Mouse (Mus musculus) Patski (cell line): ENCODE results near the gene Cyp2e1. TPM values are rescaled to one million over a fixed set of nuclear protein-coding genes. Genes with fewer than 3 reads are reported as not detected.

Source experiments
- ATAC-seq: fragments of 100-300 bp; one replicate; pipeline ENCODE4 v1.8.0; 2021
- CTCF ChIA-PET: fragments of 350-600 bp; sonication (Branson Sonifier 250); formaldehyde crosslinking; loops from one replicate; lab custom pipeline; 2022; ENCODE audit warnings: inconsistent platforms; lab: Charles Lee
- POLR2A ChIA-PET: fragments of 350-600 bp; sonication (Branson Sonifier 250); formaldehyde crosslinking; loops from one replicate; lab custom pipeline; 2022; ENCODE audit warnings: antibody characterized with exemption, inconsistent platforms; lab: Charles Lee
- DNase-seq: peaks from one replicate; pipeline ENCODE4 v3.0.0-alpha.2; 2011; ENCODE audit warnings: low read depth, low spot score
- H3K27me3 ChIP-seq: fragments of 371-371 bp; one replicate; pipeline ENCODE4 v1.5.1; 2021
- CTCF ChIP-seq: fragments of 100-300 bp; IDR thresholded peaks from one replicate; pipeline ENCODE4 v1.5.1; 2021
- in situ Hi-C: fragments of 300-500 bp; cut with MboI; formaldehyde crosslinking; loops from 3 replicates; pipeline ENCODE4 v1.11.1; 2018; ENCODE audit warnings: low pct_unique_long_range_greater_than_20kb, mixed read lengths
- polyA plus RNA-seq: library from polyadenylated mRNA; unstranded; gene quantifications from one replicate; pipeline ENCODE4 v1.2.3, GENCODE M21; 2021

The Cyp2e1 gene
- polyA plus RNA-seq, 1 experiment from 2014 or later = not detected

DNA sequence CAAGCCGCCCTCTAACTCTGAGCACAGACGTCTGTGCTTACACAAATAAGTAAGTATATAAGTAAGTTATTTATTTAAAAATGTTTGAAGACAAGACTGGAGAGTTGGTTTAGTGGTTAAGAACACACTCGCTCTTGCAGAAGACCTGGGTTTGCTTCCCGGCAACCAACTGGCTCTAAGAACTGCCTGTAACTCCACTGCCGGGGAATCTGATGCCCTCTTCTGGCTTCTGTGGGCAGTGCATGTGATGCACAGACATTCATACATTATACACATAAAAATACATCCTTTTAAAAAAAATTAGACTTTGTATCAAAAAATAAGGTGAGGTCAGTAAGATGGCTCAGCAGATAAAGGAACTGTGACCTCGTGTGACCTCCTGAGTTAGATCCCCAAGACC is 47.0 kb downstream of the Cyp2e1 start:
- ChIA-PET POLR2A (no interaction called here), CTCF (no interaction called here)
- TF ChIP-seq CTCF = peak; percentile 50
- no peak for DNase-seq
- ATAC-seq = no peak
- H3K27me3 ChIP-seq = no peaks in the 10 kb centered on the region
- in situ Hi-C loops = no loop called here

DNA sequence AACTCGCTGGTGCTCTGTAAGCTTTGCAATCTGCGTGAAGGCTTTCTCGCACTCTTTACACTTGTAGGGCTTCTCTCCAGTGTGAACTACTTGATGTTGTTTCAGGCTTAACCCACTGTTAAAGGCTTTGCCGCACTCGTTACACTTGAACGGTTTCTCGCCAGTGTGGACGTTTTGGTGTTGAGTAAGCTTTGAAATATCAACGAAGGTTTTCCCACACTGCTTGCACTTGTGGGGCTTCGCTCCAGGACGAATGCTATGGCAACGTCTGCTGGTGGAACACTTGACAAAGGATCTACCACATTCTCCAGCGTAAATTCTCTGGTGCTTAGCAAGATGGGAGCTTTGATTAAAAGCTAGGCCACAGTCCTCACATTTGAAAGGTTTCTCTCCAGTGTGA is 48.2 kb downstream of the Cyp2e1 start:
- ATAC-seq = peak; percentile 64
- in situ Hi-C loops = no loop called here
- POLR2A ChIA-PET = no interaction called here
- no peaks in the 10 kb centered on the region for H3K27me3 ChIP-seq
- DNase-seq = no peak
- TF ChIP-seq CTCF = no peak
- CTCF ChIA-PET = interaction anchor here (1.7 kb wide), 1 partner anchor 17 kb away, joined by 5 read pairs; no protein-coding TSS in a partner anchor

- TF ChIP-seq CTCF = no peak
- no peaks in the 10 kb centered on the region for H3K27me3 ChIP-seq
- ChIA-PET POLR2A (no interaction called here), CTCF (interaction anchor here (1.7 kb wide), 1 partner anchor 16 kb away, joined by 5 read pairs; no protein-coding TSS in a partner anchor)
- in situ Hi-C loops = no loop called here
- no peak for ATAC-seq
- DNase-seq = no peak
Observed at GRCm38 (mm10) chr7:140812850-140813249, 49.3 kb downstream of the Cyp2e1 start.

DNA sequence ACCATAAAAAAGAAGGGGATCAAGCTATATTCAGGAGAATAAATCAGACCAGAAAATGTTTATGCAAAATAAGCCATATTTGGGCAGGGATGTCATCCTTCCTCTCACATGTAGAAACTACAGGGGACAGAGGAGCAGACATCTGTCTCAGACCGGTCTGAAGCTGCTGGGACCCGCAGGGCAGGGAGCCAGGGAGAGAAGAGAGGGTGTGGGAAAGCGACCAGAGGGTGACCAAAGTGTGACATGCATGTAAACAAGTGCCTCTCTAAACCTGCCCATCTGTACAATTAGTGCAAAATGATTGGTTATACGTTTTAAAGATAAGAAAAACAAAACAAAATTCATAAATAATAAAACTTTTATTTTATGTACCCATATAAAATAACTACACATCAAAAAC is 56.6 kb downstream of the Cyp2e1 start:
- CTCF ChIA-PET = interaction anchor here (1.7 to 2.0 kb wide), 2 partner anchors 9 to 12 kb away, joined by 6 read pairs; no protein-coding TSS in a partner anchor
- in situ Hi-C loops = no loop called here
- no peak for TF ChIP-seq CTCF
- no peaks in the 10 kb centered on the region for H3K27me3 ChIP-seq
- no peak for DNase-seq
- POLR2A ChIA-PET = no interaction called here
- no peak for ATAC-seq

DNA sequence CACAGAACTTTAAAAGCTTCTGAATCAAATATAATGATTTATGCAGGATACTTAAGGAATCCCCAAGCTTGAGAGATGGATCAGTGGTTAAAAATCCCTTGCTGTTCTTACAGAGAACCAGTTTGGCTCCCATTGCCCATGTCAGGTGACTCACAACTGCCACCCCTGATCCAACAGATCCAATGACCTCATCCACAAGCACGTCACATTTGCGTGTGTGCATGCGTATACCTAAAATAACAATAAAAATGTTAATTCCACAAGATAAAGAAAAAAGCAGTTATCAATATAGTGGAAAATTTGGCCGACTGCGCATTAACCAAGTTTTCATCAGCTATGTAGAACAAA is 57.7 kb downstream of the Cyp2e1 start:
- H3K27me3 ChIP-seq = no peaks in the 10 kb centered on the region
- ATAC-seq (no peak), DNase-seq (no peak)
- TF ChIP-seq CTCF = no peak
- in situ Hi-C loops = no loop called here
- ChIA-PET CTCF (interaction anchor here (1.7 to 2.0 kb wide), 2 partner anchors 8 to 13 kb away, joined by 6 read pairs; no protein-coding TSS in a partner anchor), POLR2A (no interaction called here)

DNA sequence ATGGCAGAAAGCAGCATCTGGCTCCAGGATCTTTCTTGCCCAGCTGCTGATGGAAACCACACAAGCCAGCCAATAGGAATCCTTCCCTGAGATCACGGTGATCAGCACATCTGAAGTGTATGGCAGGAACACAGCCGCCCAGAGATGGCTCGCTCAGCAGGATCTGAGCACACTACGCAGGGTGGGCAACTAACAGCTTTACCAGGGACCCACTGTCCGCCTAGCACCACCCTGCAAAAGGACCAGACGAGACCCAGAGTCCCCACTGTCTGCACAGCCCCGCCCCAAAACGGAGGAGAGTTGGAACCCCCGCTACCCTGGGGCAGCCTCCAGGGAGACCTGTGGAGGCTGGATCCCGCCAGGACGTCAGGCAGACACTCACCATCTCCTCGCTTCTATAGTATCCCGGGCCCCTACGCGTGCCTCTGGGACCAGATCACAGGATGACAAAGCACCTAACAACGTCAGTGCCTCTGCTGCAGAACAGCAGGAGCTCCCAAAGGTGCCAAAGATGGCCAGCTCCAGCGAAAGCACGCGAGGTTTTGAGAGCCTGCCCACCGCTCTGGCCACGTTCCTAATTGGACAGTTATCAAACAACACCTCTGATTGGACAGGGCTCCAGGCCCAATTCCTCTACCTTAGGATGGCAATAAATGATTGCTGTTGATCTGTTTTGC is 58.3 kb downstream of the Cyp2e1 start, which contains the start of gene Zfp941:
Gene Zfp941 (minus strand): TSS at position 526 of the 677 bp plus-strand sequence.
- no peak for ATAC-seq
- no peak for TF ChIP-seq CTCF
- ChIA-PET CTCF (interaction anchor here (2.0 kb wide), 1 partner anchor 13 kb away, joined by 6 read pairs; no protein-coding TSS in a partner anchor), POLR2A (no interaction called here)
- in situ Hi-C loops = no loop called here
- DNase-seq = no peak
- no peaks in the 10 kb centered on the region for H3K27me3 ChIP-seq

- in situ Hi-C loops = no loop called here
- DNase-seq (no peak), ATAC-seq (no peak)
- POLR2A ChIA-PET = no interaction called here
- CTCF ChIA-PET = no interaction called here
- no peaks in the 10 kb centered on the region for H3K27me3 ChIP-seq
- TF ChIP-seq CTCF = no peak
Observed at GRCm38 (mm10) chr7:140822731-140823130, 59.2 kb downstream of the Cyp2e1 start.

Other genes starting within 250 kb of the Cyp2e1 start
- gene Olfr538, start 195.9 kb upstream of the Cyp2e1 start, polyA plus RNA-seq = not detected
- gene Olfr46, start 162.5 kb upstream of the Cyp2e1 start, polyA plus RNA-seq = not detected
- not detected for gene Olfr61, start 134.8 kb upstream of the Cyp2e1 start, polyA plus RNA-seq
- not detected for gene Olfr53, start 117.3 kb upstream of the Cyp2e1 start, polyA plus RNA-seq
- gene Olfr539, start 103.8 kb upstream of the Cyp2e1 start, polyA plus RNA-seq = not detected
- gene Olfr45, start 81.8 kb upstream of the Cyp2e1 start, polyA plus RNA-seq = not detected
- not detected for gene Olfr541, start 66.5 kb upstream of the Cyp2e1 start, polyA plus RNA-seq
- gene Syce1, start 24.1 kb downstream of the Cyp2e1 start, polyA plus RNA-seq = not detected
- gene Zfp941, start 58.4 kb downstream of the Cyp2e1 start, polyA plus RNA-seq = not detected
- 0.18 TPM for gene Urah, start 71.3 kb downstream of the Cyp2e1 start, polyA plus RNA-seq
- gene Scgb1c1, start 81.8 kb downstream of the Cyp2e1 start, polyA plus RNA-seq = 0.23 TPM
- gene Odf3, start 84.1 kb downstream of the Cyp2e1 start, polyA plus RNA-seq = 0.31 TPM
- not detected for gene Gm45785, start 92.6 kb downstream of the Cyp2e1 start, polyA plus RNA-seq
- 67.0 TPM for gene Ric8a, start 93.2 kb downstream of the Cyp2e1 start, polyA plus RNA-seq
- gene Bet1l, start 93.8 kb downstream of the Cyp2e1 start, polyA plus RNA-seq = 28.0 TPM
- gene Psmd13, start 118.2 kb downstream of the Cyp2e1 start, polyA plus RNA-seq = 148 TPM
- gene Sirt3, start 118.6 kb downstream of the Cyp2e1 start, polyA plus RNA-seq = 48.3 TPM
- not detected for gene Cox8b, start 136.7 kb downstream of the Cyp2e1 start, polyA plus RNA-seq
- gene Nlrp6, start 157.2 kb downstream of the Cyp2e1 start, polyA plus RNA-seq = not detected
- gene Pgghg, start 177.7 kb downstream of the Cyp2e1 start, polyA plus RNA-seq = 18.3 TPM
- gene Ifitm5, start 186.6 kb downstream of the Cyp2e1 start, polyA plus RNA-seq = 0.30 TPM
- 0.50 TPM for gene Gm45717, start 192.2 kb downstream of the Cyp2e1 start, polyA plus RNA-seq
- 257 TPM for gene Ifitm2, start 192.2 kb downstream of the Cyp2e1 start, polyA plus RNA-seq
- 0.22 TPM for gene Ifitm1, start 203.5 kb downstream of the Cyp2e1 start, polyA plus RNA-seq
- gene Ifitm3, start 247.0 kb downstream of the Cyp2e1 start, polyA plus RNA-seq = 8.6 TPM